Mouse (Mus musculus) forebrain, embryonic 14.5 days (tissue): Measurements from ENCODE around the gene Zbtb48. TPM values are rescaled to one million over a fixed set of nuclear protein-coding genes. Genes with fewer than 3 reads are reported as not detected.

Experiments
- ATAC-seq: fragments of 200-750 bp; cut with Nextera tagmentation; 2 replicates; pipeline ENCODE4 v1.8.0; 2017; ENCODE audit warnings: mild to moderate bottlenecking, moderate library complexity
- DNase-seq: peaks from one replicate; pipeline ENCODE4 v3.0.0-alpha.2; 2015; ENCODE audit warnings: low spot score
- H3K27ac ChIP-seq: fragments of 300-500 bp; sonication (generic); 2 replicates; pipeline ENCODE4 v1.5.1; 2014; ENCODE audit warnings: low read depth, mild to moderate bottlenecking, control low read depth, low read length, moderate library complexity
- H3K27me3 ChIP-seq: fragments of 300-500 bp; sonication (generic); replicated peaks from 2 replicates; pipeline ENCODE4 v1.6.1; 2014; ENCODE audit warnings: low read length, control low read depth, mixed read lengths; ENCODE audit not compliant: control insufficient read depth, insufficient read depth
- H3K36me3 ChIP-seq: fragments of 300-500 bp; sonication (generic); 2 replicates; pipeline ENCODE4 v1.6.1; 2014; ENCODE audit warnings: low read length, control low read depth; ENCODE audit not compliant: control insufficient read depth, insufficient read depth
- H3K4me1 ChIP-seq: fragments of 300-500 bp; sonication (generic); 2 replicates; pipeline ENCODE4 v1.6.1; 2014; ENCODE audit warnings: antibody characterized with exemption, low read length, control low read depth; ENCODE audit not compliant: control insufficient read depth, insufficient read depth
- H3K4me2 ChIP-seq: fragments of 300-500 bp; sonication (generic); 2 replicates; pipeline ENCODE4 v1.6.1; 2014; ENCODE audit warnings: mild to moderate bottlenecking, control low read depth, low read length
- H3K4me3 ChIP-seq: fragments of 300-500 bp; sonication (generic); 2 replicates; pipeline ENCODE4 v1.5.1; 2014; ENCODE audit warnings: low read depth, low read length, control low read depth
- H3K9ac ChIP-seq: fragments of 300-500 bp; sonication (generic); 2 replicates; pipeline ENCODE4 v1.6.1; 2014; ENCODE audit warnings: mild to moderate bottlenecking, low read length, control low read depth, moderate library complexity
- H3K9me3 ChIP-seq: fragments of 300-500 bp; sonication (generic); replicated peaks from 2 replicates; pipeline ENCODE4 v1.6.1; 2016; ENCODE audit warnings: low read length, control low read depth, mixed read lengths; ENCODE audit not compliant: control insufficient read depth
- WGBS: fragments of 180-500 bp; shearing (Covaris S2); extraction: QIAGEN DNeasy Blood & Tissue Kit; methylation state at CpG from one replicate; pipeline ENCODE4 v1.1.7; 2014; 5-methylcytosine and 5-hydroxymethylcytosine counted together
- polyA plus RNA-seq: library from polyadenylated mRNA; unstranded; fragments of >200 nt; fragmentation: Nextera tagmentation; extraction: Ambion mirVana; gene quantifications from 2 replicates; pipeline ENCODE4 v1.2.1, GENCODE M21; 2014

Gene Zbtb48
- polyA plus RNA-seq, 1 experiment from 2014 or later = 17.2 TPM

GRCm38 (mm10) chr4:152067280-152067679 is 39.8 kb upstream of the Zbtb48 start:
- no peaks in the 10 kb centered on the region for H3K36me3 ChIP-seq
- no peaks in the 10 kb centered on the region for H3K4me1 ChIP-seq
- no peak overlapping the region for H3K27ac ChIP-seq
- H3K4me3 ChIP-seq = no peak overlapping the region
- DNase-seq (no peak), ATAC-seq (no peak)
- no peaks in the 10 kb centered on the region for H3K27me3 ChIP-seq
- no peak overlapping the region for H3K4me2 ChIP-seq
- no peak overlapping the region for H3K9ac ChIP-seq
- H3K9me3 ChIP-seq = no peaks in the 10 kb centered on the region

- Histone ChIP-seq H3K9me3 (no peaks in the 10 kb centered on the region), H3K9ac (no peak overlapping the region), H3K36me3 (peaks cover 35% of the 10 kb centered on the region), H3K4me1 (no peaks in the 10 kb centered on the region), H3K4me3 (no peak overlapping the region), H3K4me2 (no peak overlapping the region), H3K27me3 (no peaks in the 10 kb centered on the region), H3K27ac (no peak overlapping the region)
- DNase-seq (no peak), ATAC-seq (no peak)
- WGBS = 82% methylated on average over 9 of the region's 9 CpGs
Observed at GRCm38 (mm10) chr4:152062390-152063110, 35.1 kb upstream of the Zbtb48 start.

DNA sequence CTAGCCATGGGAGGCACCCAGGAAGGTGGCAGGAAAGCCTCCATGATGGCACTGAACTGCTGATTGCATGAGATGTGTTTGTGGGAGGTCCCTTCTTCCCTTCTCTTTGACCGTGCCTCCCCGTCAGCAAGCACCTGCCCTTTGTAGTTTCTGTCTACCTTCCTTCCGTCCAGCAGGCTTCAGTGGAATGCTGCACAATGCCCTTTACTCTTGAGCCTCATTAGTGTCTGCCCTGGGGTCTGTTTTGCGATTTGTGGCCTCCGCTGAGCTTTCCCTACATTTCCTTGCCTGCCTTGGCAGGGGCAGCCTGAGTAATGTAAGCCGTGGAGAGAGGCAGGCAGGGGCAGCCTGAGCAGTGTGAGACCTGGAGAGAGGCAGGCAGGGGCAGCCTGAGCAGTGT is 17.1 kb upstream of the Zbtb48 start:
- Histone ChIP-seq H3K4me3 (no peak overlapping the region), H3K9ac (no peak overlapping the region), H3K4me2 (no peak overlapping the region), H3K27ac (no peak overlapping the region), H3K9me3 (no peaks in the 10 kb centered on the region), H3K36me3 (peaks cover 82% of the 10 kb centered on the region), H3K27me3 (no peaks in the 10 kb centered on the region), H3K4me1 (peaks cover 7% of the 10 kb centered on the region)
- DNase-seq = no peak
- no peak for ATAC-seq
- WGBS = 70% methylated on average over 6 of the region's 6 CpGs

GRCm38 (mm10) chr4:152043171-152043570 is 15.7 kb upstream of the Zbtb48 start:
- no peak overlapping the region for H3K4me3 ChIP-seq
- WGBS = 84% methylated on average over 3 of the region's 3 CpGs
- ATAC-seq = no peak

DNA sequence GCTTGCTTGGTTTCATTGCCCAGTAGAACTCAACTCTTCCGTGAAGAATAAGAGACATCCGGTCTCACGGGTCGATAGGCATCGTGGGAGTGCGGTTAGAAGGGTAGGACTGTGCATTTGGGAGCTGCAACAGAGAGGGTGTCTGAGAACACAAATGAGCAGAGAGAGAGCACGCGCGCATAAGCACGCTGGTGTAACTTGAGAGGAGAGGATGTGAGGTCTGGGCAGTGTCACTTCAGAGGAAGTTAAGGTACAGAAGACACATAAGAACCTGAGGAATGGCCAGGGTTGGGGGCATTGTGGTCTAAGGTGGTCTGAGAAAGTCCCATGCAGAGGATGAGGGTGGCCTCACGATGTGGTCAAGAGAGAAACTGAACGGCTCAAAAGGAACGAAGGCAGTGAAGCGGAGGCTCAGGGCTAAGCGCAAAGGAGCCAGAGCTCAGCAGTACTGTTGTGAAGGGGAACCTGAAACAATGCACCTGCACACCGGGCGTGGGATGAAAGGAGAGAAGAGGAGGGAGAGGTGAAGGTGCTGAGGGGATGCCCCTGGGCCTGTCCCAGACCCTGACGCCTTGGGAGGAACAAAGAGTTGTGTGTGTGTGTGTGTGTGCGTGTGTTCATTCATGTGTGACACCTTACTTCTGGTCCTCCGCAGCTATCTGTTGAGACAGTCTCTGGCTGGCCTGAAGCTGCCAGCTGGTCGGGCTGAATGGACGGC is 14.6 kb upstream of the Zbtb48 start:
- WGBS = 96% methylated on average over 22 of the region's 22 CpGs
- DNase-seq (no peak), ATAC-seq (no peak)
- no peak overlapping the region for H3K4me2 ChIP-seq
- no peak overlapping the region for H3K27ac ChIP-seq
- no peak overlapping the region for H3K4me3 ChIP-seq
- no peak overlapping the region for H3K9ac ChIP-seq
- peaks cover 58% of the 10 kb centered on the region for H3K36me3 ChIP-seq
- H3K27me3 ChIP-seq = no peaks in the 10 kb centered on the region
- H3K9me3 ChIP-seq = no peaks in the 10 kb centered on the region
- H3K4me1 ChIP-seq = peaks cover 7% of the 10 kb centered on the region

More at GRCm38 (mm10) chr4:152043171-152043570, 15.7 kb upstream of the Zbtb48 start:
- Histone ChIP-seq H3K4me1 (peaks cover 7% of the 10 kb centered on the region), H3K9me3 (no peaks in the 10 kb centered on the region), H3K36me3 (peaks cover 69% of the 10 kb centered on the region), H3K4me2 (no peak overlapping the region), H3K9ac (no peak overlapping the region), H3K27me3 (no peaks in the 10 kb centered on the region), H3K27ac (no peak overlapping the region)
- DNase-seq = no peak

GRCm38 (mm10) chr4:152039831-152040310 is 12.4 kb upstream of the Zbtb48 start:
- H3K4me2 ChIP-seq = peak overlapping the region; percentile 84
- 5% methylated on average over 25 of the region's 25 CpGs for WGBS
- ATAC-seq = no peak; the same call in 1 of the 2 replicates

DNA sequence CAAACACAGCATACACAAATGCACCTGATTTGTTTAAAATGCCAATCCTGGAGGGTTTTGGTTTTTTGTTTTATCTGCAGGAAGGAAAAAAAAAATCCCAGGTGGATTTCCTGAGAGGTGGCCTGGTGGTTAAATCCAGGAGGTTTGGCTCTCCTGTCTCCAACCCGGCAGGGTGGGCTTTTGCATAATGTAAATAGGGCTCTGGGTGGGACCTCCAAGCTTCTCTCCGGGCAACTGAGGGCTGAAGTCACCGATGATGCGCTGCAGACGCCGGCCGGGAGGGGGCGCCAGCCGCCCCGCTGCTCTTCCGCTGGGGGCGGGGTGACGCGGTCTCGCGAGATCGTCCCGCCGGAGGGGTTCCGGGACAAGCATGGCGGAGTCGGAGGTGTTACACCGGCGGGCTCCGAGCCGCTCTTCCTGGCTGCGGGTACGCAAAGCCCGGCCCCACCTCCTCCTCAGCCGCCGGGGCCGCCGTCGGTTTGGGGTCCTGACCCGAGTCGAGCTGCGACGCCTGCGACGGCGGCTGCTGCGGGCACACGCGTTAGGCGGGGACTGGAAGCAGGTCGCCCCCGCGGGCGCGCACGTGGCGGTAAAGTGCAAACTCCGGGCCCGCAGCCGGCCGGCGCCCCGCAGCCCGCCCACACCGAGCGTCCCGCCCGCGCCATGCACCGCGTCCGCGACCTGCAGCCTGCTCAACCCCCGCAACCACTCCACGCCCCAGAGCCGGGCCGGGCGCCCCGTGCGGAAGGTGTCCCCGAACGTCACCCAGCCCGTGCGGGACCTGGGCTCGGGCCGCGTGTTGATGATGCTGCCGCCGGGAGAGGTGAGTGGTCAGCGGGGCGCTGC is 11.7 kb upstream of the Zbtb48 start, which contains the start of gene Nol9:
Nol9 (plus strand) TSS at position 337 of the 846 bp plus-strand sequence.
- Histone ChIP-seq H3K4me2 (peak within 1 kb of the TSS; percentile 84), H3K27me3 (no peaks in the 10 kb centered on the region), H3K36me3 (peaks cover 33% of the 10 kb centered on the region), H3K9ac (peak within 1 kb of the TSS; percentile 91), H3K4me1 (peaks cover 7% of the 10 kb centered on the region), H3K27ac (no peak within 1 kb of the TSS), H3K4me3 (peak within 1 kb of the TSS; percentile 99), H3K9me3 (no peaks in the 10 kb centered on the region)
- DNase-seq (peak; percentile 93), ATAC-seq (peak; percentile 92)
- under 1% methylated on average over 72 of the region's 86 CpGs for WGBS

More at GRCm38 (mm10) chr4:152039831-152040310, 12.4 kb upstream of the Zbtb48 start:
- Histone ChIP-seq H3K27ac (no peak overlapping the region), H3K4me3 (peak overlapping the region; percentile 99), H3K4me1 (peaks cover 7% of the 10 kb centered on the region), H3K27me3 (no peaks in the 10 kb centered on the region), H3K9me3 (no peaks in the 10 kb centered on the region), H3K9ac (peak overlapping the region; percentile 91), H3K36me3 (peaks cover 40% of the 10 kb centered on the region)
- no peak for DNase-seq

GRCm38 (mm10) chr4:152038225-152038984 is 10.9 kb upstream of the Zbtb48 start, which contains the start of gene Tas1r1:
TSS of gene Tas1r1 (minus strand) at chr4:152038568.
- Histone ChIP-seq H3K36me3 (peaks cover 25% of the 10 kb centered on the region), H3K4me1 (peaks cover 7% of the 10 kb centered on the region), H3K27ac (no peak within 1 kb of the TSS), H3K4me3 (peak within 1 kb of the TSS; percentile 99), H3K4me2 (peak within 1 kb of the TSS; percentile 84), H3K27me3 (no peaks in the 10 kb centered on the region), H3K9me3 (no peaks in the 10 kb centered on the region), H3K9ac (peak within 1 kb of the TSS; percentile 91)
- 47% methylated on average over 10 of the region's 10 CpGs for WGBS
- DNase-seq (no peak), ATAC-seq (0 out of 2 replicates have a peak, but pooled peaks have one; percentile 8)
